Mouse (Mus musculus) layer of hippocampus, adult 8-10 months (tissue): ENCODE results near the gene Mrpl44. TPM values are rescaled to one million over a fixed set of nuclear protein-coding genes. Genes with fewer than 3 reads are reported as not detected.
A peak's percentile ranks its signal among the peaks of the same experiment; 100 is the strongest.

Experiments
- DNase-seq, 2 experiments: peaks; one replicate each; pipeline ENCODE4 v3.0.0; 2022; ENCODE audit warnings: low spot score in 2 of 2
- total RNA-seq, 4 experiments: library from RNA; stranded (reverse); gene quantifications; 2 replicates each; pipeline ENCODE4 v1.2.4; 2022

Mrpl44 gene
- total RNA-seq, result 10 to 100 TPM; 25.8 to 31.3 (median 28.2) TPM

DNA sequence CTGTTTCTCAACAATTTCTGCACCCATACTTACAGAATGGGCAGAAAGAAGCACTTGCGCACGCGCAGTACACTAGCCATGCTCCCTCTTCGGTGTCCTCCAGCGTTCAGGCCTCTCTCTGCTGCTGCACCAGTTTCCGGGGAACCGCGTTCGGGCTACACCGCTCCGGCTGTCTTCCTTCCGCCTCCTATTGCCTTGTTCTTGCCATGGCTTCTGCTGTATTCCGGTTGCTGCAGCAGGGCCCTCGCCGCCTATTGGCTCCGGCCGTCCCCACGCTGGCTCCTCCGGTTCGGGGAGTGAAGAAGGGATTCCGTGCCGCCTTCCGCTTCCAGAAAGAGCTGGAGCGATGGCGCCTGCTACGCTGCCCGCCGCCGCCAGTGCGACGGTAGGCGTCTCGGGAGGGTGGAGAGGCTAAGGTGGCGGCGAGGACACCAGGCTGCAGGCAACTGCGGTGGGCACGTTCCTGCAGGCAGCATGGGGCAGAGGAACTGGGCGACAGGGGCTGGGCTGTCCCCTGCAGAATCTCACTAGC, at the start of gene Mrpl44, which contains the start of gene Wdfy1:
Mrpl44 (plus strand) TSS at position 92 of the 532 bp plus-strand sequence.
Wdfy1 (minus strand) TSS at position 217 of the 532 bp plus-strand sequence.
- peak; percentile 95 to 99 for DNase-seq

- DNase-seq, result no peak
Observed at GRCm38 (mm10) chr1:79734794-79735193, 41.0 kb upstream of the Mrpl44 start.

DNA sequence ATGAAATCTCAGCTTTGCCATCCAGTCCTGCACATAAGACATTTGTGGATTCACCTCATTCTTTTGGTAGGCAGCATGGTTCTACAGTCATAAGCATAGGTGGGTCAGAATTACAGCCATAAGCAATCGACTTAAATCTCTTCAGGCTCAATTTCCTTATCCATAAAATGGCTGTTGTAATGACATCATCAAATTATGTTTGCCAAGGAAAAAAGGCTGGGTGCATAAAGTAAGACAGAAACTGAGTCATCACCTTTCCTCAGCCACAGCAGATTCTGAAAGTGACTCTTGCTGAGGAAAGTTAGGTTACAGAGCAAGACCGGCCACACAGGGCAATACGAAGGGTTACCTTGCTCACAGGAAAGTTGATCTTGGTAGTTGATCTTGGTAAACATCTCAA, 39.4 kb upstream of the Mrpl44 start:
- DNase-seq, result no peak

DNA sequence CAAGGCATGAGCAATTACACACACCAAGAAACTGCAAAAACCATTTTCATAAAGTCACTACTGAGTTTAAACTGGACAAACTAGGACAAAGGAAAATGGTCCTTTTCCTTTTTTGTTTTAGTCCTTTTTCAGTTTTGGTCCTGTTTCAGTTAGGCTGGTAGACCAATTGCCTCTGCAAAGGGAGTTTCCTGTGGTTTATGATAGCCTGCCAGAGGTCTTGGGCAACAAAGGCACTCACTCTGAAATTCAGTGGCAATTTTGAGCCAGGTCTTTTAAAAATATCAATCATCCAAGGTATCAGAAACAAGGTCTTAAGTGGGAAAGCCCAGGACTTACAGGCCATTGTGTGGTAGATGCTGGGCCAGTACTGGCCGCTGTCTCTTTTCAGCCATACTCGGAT, 36.1 kb upstream of the Mrpl44 start:
- no peak for DNase-seq

GRCm38 (mm10) chr1:79741002-79741401, 34.8 kb upstream of the Mrpl44 start:
- DNase-seq, result no peak

DNA sequence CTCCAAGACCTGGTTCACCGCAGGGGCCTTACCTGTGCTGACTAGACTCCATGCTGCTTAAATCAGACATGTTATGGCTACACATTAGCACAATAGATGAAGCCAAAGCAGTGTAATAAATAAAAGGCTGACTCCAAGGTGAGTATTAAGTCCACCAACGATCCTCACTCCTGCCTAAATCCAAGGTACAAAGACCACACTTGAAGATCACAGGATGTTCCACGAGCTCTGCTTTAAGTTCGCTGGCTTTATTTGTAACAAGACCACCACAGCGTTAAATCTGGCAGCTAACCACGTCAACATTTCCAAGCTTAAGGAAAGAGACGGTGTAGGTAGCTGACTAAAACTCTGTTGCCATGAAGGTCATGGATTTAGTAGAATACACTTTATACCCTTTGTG, 32.9 kb upstream of the Mrpl44 start:
- DNase-seq, result no peak

- DNase-seq, result no peak
Observed at GRCm38 (mm10) chr1:79743385-79743784, 32.4 kb upstream of the Mrpl44 start.

GRCm38 (mm10) chr1:79746056-79746455, 29.8 kb upstream of the Mrpl44 start:
- no peak for DNase-seq

- DNase-seq, result no peak
Observed at GRCm38 (mm10) chr1:79751186-79751585, 24.6 kb upstream of the Mrpl44 start.

GRCm38 (mm10) chr1:79752015-79752695, 23.7 kb upstream of the Mrpl44 start:
- DNase-seq, result no peak

GRCm38 (mm10) chr1:79752714-79753340, 23.0 kb upstream of the Mrpl44 start:
- DNase-seq, result no peak

DNA sequence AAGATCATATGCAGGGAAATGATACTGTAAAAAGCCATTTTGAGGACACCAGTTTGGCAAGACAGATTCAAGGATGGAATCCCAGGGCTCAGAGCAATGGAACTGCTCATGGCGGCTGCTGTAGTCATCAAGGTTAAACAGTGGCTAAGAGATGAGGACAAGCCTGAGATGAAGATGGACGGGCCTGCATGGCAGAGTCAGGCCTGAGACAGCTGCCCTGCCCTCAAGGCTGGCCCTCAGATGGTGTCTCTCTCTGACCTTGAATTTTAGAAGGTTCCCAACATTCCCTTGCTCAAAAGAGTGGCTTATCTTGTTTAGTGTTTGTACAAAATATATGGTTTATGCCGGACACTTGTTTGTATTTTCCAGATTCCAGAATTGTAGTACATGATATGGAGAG, 22.4 kb upstream of the Mrpl44 start:
- no peak for DNase-seq

DNA sequence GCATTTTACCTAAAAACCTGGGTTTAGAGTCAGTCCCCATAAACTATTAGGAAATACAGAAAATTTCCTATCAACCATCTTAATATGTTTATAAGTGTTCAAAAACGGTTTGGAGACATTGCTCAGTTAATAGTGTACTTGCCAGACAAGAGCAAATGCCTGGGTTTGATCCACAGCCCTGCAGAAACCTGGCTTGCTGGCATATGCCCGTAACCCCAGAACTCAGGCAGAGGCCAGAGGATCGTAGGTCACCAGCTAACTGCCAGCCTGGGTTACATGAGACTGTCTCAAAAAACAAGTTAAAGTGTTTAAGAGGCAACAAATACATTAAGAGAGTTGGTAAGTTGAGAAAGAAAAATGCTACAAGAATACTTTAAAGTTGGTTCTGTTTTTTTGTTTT, 20.9 kb upstream of the Mrpl44 start:
- DNase-seq, result no peak

DNA sequence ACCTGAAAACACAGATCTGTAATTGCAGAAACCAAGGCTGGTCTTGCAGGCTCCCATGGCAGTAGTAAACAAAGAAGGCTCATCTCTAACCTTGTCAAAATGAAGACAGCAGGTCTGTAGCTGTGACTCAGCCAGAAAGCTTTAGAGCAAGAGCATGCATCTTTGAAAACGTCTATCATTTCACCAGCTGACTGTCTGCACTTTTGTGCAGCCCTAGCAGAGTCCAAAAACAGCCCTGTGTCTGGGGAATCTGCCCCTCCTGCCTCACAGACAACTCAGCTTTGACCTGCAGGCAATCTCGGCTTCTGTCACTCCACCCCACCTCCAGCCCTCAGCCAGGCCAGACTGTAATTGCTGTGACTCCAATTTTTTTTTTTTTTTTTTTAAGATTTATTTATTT, 20.4 kb upstream of the Mrpl44 start:
- no peak for DNase-seq

DNA sequence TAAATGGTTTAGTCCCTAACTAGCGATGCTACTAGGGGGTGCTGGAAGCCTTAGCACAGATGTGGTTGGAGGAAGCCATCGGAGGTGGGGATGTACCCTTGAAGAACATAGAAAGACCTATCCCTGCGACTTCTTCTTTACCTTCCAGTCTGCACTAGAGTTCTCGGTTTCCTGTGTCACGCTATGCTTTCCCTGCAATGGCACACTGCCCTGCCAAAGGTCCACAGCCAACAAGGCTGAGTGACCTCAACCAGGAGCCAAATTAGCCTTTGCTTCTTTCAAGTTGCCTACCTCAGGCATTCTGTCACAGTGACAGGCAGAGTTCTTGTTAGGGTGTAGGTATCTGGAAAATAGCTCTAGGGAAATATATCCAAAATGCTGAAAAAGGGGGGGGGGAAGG, 19.4 kb upstream of the Mrpl44 start:
- DNase-seq, result no peak

DNA sequence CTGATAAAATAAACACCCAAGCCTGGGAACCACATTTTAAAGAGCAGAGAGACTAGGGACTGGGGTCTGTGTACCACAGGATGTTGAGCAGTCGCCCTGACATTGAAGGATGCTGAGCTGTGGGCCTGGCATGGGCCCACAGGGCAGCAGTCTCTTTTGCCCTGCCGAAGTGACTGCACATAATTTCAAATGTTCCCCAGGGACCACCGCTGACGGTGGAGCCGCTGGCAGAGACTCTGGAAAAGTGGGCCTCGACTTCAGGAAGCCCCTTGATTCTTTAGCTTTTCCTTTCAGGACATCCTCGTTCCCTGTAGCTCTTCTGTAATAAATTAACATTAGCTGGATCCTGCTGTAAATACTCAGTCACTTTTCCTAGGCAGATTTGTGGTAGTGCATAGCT, 18.7 kb upstream of the Mrpl44 start:
- no peak for DNase-seq

DNA sequence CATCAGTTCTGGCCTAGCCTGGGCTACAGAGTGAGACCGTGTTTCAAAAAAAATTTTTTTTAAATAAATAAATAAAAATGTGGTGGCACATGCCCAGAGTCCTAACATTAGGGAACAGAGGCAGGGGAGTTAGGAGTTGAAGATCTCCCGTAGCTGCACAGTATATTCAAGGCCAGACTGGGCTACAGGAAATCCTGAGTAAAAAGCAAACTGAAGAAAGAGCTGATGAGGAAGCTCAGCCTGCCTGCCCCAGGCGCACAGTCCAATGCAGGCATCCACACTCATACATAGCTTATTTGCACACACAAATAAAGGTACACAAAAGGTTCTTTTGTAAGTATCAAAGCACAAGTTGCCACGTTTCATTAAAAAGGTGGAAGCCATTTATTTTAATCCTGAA, 18.2 kb upstream of the Mrpl44 start:
- DNase-seq, result no peak

GRCm38 (mm10) chr1:79759006-79759405, 16.8 kb upstream of the Mrpl44 start:
- DNase-seq, result no peak

- no peak for DNase-seq
Observed at GRCm38 (mm10) chr1:79759436-79759972, 16.3 kb upstream of the Mrpl44 start.

- no peak for DNase-seq
Observed at GRCm38 (mm10) chr1:79760656-79761055, 15.2 kb upstream of the Mrpl44 start.

GRCm38 (mm10) chr1:79761106-79761916, 14.5 kb upstream of the Mrpl44 start:
- peak; percentile 66 to 78 for DNase-seq

DNA sequence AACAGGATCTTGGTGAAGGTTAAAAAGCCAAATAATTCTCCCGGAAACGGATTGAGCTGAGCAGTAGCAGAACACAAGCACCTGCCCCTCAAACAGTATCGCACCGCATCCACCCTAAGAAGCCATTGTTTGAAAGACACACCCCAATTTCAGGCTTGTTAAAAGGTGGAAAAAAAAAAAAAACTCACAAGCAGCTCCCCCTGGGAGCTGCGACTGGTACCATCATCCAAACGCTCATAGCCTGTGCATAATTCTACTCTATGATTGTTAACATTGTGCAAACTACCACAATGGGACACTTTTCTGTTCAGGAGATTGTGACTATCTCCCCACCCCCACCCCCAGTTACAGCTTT, 13.9 kb upstream of the Mrpl44 start:
- DNase-seq, result no peak
